Mouse (Mus musculus): ENCODE data around the gene Hacd2. TPM values are rescaled to one million over a fixed set of nuclear protein-coding genes. Genes with fewer than 3 reads are reported as not detected.

Gene Hacd2
- polyA plus RNA-seq (2014; fragmentation: Nextera tagmentation; extraction: Ambion mirVana), result 49.1 and 50.2 TPM in 2 replicates

DNA sequence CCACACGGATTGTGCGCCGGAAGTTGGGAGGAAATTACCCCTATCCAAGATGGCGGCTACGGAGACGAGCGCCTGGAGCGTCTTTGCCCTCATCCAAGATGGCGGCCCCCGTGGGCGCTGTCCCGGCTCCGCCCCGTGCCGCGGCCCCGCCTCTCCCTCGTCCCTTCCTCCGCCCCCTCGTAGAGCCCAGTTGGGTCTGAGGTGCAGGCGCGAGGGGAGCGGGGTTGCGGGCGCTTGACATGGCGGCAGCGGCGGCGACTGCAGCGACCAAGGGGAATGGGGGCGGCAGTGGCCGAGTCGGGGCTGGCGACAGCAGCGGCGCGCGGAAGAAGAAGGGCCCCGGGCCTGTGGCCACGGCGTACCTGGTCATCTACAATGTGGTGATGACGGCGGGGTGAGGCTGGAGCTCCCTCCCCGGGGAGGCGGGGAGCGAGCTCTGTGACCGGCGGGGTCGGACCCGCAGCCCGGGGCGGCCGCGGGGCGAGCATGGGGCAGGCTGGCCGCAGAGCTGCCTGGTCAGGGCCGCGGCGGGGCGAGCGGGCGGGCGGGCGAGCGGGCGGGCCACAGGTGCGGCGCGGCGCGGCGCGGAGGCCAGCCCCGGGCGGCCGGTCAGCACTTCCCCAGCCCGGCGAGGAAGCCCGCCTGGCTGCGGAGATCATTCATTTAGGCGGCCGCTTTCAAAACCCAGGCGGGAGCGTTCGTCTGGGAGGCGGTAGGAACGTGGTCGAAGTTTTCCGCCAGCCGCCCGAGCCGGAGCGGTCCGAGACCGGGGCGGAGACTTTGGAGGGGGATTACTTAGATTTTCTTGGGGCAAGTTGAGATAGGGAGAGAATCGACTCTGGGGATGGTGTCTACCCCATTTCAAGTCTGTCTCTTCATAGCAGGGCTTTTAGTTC, at the start of gene Hacd2:
TSS of gene Hacd2 (plus strand) at position 187 of the 896 bp plus-strand sequence.
- Histone ChIP-seq H3K9me3 (ENCODE audit: control insufficient read depth, low read length) (no peaks in the 10 kb centered on the region), H3K4me3 (ENCODE audit: low read depth, low read length) (peak within 1 kb of the TSS; percentile 93), H3K4me2 (peak within 1 kb of the TSS; percentile 72), H3K27ac (ENCODE audit: low read depth, low read length) (peak within 1 kb of the TSS; percentile 73), H3K4me1 (replicated peaks; ENCODE audit: control insufficient read depth, insufficient read depth, low read length) (no peaks in the 10 kb centered on the region; the same call in 1 of the 2 replicates), H3K27me3 (replicated peaks; ENCODE audit: control insufficient read depth, insufficient read depth, low read length) (no peaks in the 10 kb centered on the region), H3K9ac (ENCODE audit: low read depth, low read length) (peak within 1 kb of the TSS; percentile 90), H3K36me3 (ENCODE audit: control insufficient read depth, insufficient read depth, low read length) (no peaks in the 10 kb centered on the region; the same call in 1 of the 2 replicates)
- peak; percentile 98 for ATAC-seq (replicated peaks; ENCODE audit: low FRiP score)
- DNase-seq (ENCODE audit: low spot score), result peak; percentile 96
- WGBS, result under 1% methylated on average over 93 of the region's 97 CpGs

DNA sequence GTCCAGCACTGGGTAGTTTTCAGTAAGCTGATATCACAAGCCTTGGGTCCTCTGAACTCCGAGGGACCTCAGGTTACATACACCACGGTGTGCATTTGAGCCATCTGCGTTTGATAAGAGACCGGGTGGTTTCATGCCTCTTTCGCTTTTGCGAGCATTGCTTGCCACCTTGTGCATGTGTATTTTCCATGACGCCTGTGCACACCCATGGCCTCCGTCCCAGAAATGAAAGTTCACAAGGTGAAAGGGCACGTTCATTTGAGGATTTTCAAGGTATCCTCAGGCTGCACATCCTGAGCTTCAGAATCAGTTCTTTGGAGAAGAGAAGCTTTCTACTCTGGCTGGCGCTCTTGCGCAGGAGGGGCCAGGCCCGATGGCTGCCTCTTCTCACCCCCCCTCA, 49.8 kb upstream of the Hacd2 start:
- ATAC-seq (replicated peaks; ENCODE audit: low FRiP score), result no peak
- Histone ChIP-seq H3K4me1 (replicated peaks; ENCODE audit: control insufficient read depth, insufficient read depth, low read length) (no peaks in the 10 kb centered on the region), H3K4me3 (ENCODE audit: low read depth, low read length) (no peak overlapping the region), H3K36me3 (ENCODE audit: control insufficient read depth, insufficient read depth, low read length) (no peaks in the 10 kb centered on the region), H3K27me3 (replicated peaks; ENCODE audit: control insufficient read depth, insufficient read depth, low read length) (no peaks in the 10 kb centered on the region), H3K4me2 (no peak overlapping the region), H3K9ac (ENCODE audit: low read depth, low read length) (no peak overlapping the region), H3K9me3 (ENCODE audit: control insufficient read depth, low read length) (no peaks in the 10 kb centered on the region), H3K27ac (ENCODE audit: low read depth, low read length) (no peak overlapping the region)
- DNase-seq (ENCODE audit: low spot score), result no peak
- WGBS, result 75% methylated on average over 12 of the region's 12 CpGs

DNA sequence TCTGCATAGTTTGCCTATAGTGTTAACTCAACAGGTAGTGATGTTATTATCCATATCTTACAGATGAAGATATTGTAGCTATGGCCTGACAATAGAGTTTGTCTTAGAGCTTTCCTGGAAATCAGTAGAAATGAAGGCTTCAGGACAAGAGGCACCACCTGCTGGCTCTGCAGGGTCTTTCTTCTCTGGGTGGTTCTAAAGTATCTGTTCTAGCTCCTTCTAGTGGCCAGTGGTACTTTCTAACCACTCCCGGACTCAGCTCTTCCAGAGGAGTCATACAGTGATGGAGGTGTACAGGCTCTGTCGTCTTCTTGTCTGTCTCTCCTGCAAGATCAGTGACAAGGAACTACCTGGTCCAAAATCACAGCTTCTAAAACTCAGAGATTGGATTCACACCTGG, 46.7 kb upstream of the Hacd2 start:
- Histone ChIP-seq H3K27me3 (replicated peaks; ENCODE audit: control insufficient read depth, insufficient read depth, low read length) (no peaks in the 10 kb centered on the region), H3K9ac (ENCODE audit: low read depth, low read length) (no peak overlapping the region), H3K4me2 (no peak overlapping the region), H3K27ac (ENCODE audit: low read depth, low read length) (no peak overlapping the region), H3K4me3 (ENCODE audit: low read depth, low read length) (no peak overlapping the region), H3K36me3 (ENCODE audit: control insufficient read depth, insufficient read depth, low read length) (no peaks in the 10 kb centered on the region), H3K9me3 (ENCODE audit: control insufficient read depth, low read length) (no peaks in the 10 kb centered on the region), H3K4me1 (replicated peaks; ENCODE audit: control insufficient read depth, insufficient read depth, low read length) (no peaks in the 10 kb centered on the region)
- WGBS, result 42% methylated on average over 2 of the region's 2 CpGs
- DNase-seq (ENCODE audit: low spot score) (no peak), ATAC-seq (replicated peaks; ENCODE audit: low FRiP score) (no peak)

DNA sequence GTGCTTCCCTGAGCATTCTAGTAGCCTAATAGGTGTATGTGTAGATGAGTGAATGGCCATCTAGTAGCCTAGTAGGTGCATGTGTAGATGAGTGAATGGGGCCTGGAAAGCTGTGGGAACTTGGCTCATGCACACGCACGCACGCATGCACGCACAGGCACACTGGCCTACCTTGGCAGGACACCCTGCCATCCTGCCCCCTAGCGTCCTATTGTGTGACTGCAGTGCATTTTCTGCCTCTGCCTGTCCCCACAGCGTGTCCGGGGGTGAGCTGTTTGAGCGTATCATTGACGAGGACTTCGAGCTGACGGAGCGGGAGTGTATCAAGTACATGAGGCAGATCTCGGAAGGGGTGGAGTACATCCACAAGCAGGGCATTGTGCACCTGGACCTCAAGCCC, 45.6 kb upstream of the Hacd2 start:
- WGBS, result 75% methylated on average over 13 of the region's 13 CpGs
- H3K4me3 ChIP-seq (ENCODE audit: low read depth, low read length), result no peak overlapping the region
- no peak overlapping the region for H3K4me2 ChIP-seq
- H3K36me3 ChIP-seq (ENCODE audit: control insufficient read depth, insufficient read depth, low read length), result no peaks in the 10 kb centered on the region
- no peaks in the 10 kb centered on the region for H3K27me3 ChIP-seq (replicated peaks; ENCODE audit: control insufficient read depth, insufficient read depth, low read length)
- no peak for ATAC-seq (replicated peaks; ENCODE audit: low FRiP score)
- H3K4me1 ChIP-seq (replicated peaks; ENCODE audit: control insufficient read depth, insufficient read depth, low read length), result no peaks in the 10 kb centered on the region
- H3K27ac ChIP-seq (ENCODE audit: low read depth, low read length), result no peak overlapping the region
- H3K9me3 ChIP-seq (ENCODE audit: control insufficient read depth, low read length), result no peaks in the 10 kb centered on the region
- DNase-seq (ENCODE audit: low spot score), result no peak
- no peak overlapping the region for H3K9ac ChIP-seq (ENCODE audit: low read depth, low read length)

DNA sequence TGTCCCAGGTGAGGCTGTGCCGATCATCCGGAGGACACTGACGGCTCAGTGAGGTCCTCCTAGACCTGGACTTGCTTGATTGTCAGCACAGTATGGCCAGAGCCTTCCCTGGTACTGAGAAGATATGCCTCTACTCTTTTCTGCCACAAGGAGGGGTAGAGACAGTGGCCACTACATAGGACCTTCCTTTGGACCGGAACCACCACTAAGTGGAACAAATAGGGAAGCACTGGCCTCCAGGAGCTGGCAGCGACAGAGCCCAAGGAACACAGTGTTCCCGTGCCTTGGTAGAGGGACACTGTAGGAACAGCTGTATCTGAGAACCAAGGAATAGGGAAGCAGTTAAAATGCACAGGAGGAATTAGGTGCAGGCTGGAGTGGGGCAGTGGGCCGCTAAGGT, 44.2 kb upstream of the Hacd2 start:
- no peaks in the 10 kb centered on the region for H3K4me1 ChIP-seq (replicated peaks; ENCODE audit: control insufficient read depth, insufficient read depth, low read length)
- no peak overlapping the region for H3K4me2 ChIP-seq
- WGBS, result 84% methylated on average over 7 of the region's 7 CpGs
- no peaks in the 10 kb centered on the region for H3K27me3 ChIP-seq (replicated peaks; ENCODE audit: control insufficient read depth, insufficient read depth, low read length)
- no peak overlapping the region for H3K4me3 ChIP-seq (ENCODE audit: low read depth, low read length)
- no peak overlapping the region for H3K27ac ChIP-seq (ENCODE audit: low read depth, low read length)
- no peaks in the 10 kb centered on the region for H3K36me3 ChIP-seq (ENCODE audit: control insufficient read depth, insufficient read depth, low read length)
- no peak for DNase-seq (ENCODE audit: low spot score)
- H3K9ac ChIP-seq (ENCODE audit: low read depth, low read length), result no peak overlapping the region
- H3K9me3 ChIP-seq (ENCODE audit: control insufficient read depth, low read length), result no peaks in the 10 kb centered on the region
- no peak for ATAC-seq (replicated peaks; ENCODE audit: low FRiP score)

DNA sequence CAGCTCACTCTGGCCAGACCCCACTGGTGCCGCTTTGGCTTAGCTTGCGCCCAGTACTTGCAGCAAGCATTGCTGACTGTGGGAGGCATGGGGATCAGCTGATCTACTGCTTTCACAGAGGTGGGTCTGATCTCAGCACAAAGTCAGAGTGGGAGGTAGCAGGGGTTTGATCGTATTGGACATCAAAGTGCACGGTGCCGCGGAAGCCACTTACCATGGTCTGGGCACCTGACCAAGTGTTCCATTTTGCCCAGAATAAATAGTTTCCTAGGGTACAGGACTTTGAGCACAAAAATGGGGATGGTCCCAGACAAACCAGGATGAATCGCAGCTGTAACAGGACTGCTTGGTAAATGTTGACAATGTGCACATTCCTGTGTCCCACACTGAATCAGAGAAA, 41.2 kb upstream of the Hacd2 start:
- no peaks in the 10 kb centered on the region for H3K4me1 ChIP-seq (replicated peaks; ENCODE audit: control insufficient read depth, insufficient read depth, low read length)
- H3K9me3 ChIP-seq (ENCODE audit: control insufficient read depth, low read length), result no peaks in the 10 kb centered on the region
- ATAC-seq (replicated peaks; ENCODE audit: low FRiP score), result no peak
- no peak overlapping the region for H3K4me2 ChIP-seq
- H3K36me3 ChIP-seq (ENCODE audit: control insufficient read depth, insufficient read depth, low read length), result no peaks in the 10 kb centered on the region
- no peaks in the 10 kb centered on the region for H3K27me3 ChIP-seq (replicated peaks; ENCODE audit: control insufficient read depth, insufficient read depth, low read length)
- H3K27ac ChIP-seq (ENCODE audit: low read depth, low read length), result no peak overlapping the region
- H3K9ac ChIP-seq (ENCODE audit: low read depth, low read length), result no peak overlapping the region
- no peak overlapping the region for H3K4me3 ChIP-seq (ENCODE audit: low read depth, low read length)
- no peak for DNase-seq (ENCODE audit: low spot score)
- WGBS, result 85% methylated on average over 7 of the region's 7 CpGs

DNA sequence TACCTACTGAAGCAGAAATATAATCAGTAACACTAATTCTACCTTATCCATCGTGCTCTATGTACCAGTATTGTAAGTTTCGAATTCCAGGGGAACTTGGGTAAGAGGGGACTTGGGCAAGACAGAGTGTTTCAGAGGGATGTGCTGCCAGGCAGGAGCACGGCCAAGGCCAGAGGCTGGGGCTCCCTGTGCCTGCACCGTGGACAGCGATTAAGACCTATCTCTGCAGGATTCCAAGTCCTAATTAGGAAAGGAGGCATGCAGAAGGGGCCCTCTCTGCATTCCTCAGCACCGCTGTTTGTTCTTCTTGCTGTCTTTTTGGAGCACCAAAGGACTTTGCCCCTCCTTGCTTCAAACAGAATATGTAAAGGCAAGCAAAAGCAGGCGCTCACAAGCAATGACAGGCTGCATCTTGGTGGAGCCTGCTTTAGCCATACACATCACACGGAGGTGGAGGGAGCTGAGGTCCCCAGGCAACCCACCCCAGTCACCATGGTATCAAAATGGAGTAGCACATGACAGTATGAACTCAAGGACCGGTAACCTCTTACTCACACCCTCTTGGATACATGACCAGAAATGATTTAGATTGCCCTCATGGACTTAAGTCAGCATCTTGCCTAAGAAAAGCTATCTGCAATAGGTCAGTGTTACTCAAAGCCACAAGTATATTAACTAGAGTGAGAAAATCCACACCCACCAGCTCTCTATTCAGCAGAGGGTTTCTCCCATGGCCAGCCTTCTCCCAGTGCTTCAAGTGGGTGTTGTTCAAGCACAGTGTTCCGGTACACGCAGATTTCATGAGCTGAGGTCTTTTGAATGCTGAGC, 37.8 kb upstream of the Hacd2 start:
- WGBS, result 59% methylated on average over 11 of the region's 11 CpGs
- peak overlapping the region; percentile 10; the same call in 1 of the 2 replicates for H3K27ac ChIP-seq (ENCODE audit: low read depth, low read length)
- H3K4me1 ChIP-seq (replicated peaks; ENCODE audit: control insufficient read depth, insufficient read depth, low read length), result no peaks in the 10 kb centered on the region
- H3K4me3 ChIP-seq (ENCODE audit: low read depth, low read length), result no peak overlapping the region
- no peak for ATAC-seq (replicated peaks; ENCODE audit: low FRiP score)
- H3K36me3 ChIP-seq (ENCODE audit: control insufficient read depth, insufficient read depth, low read length), result no peaks in the 10 kb centered on the region
- H3K9me3 ChIP-seq (ENCODE audit: control insufficient read depth, low read length), result no peaks in the 10 kb centered on the region
- H3K4me2 ChIP-seq, result no peak overlapping the region
- no peaks in the 10 kb centered on the region for H3K27me3 ChIP-seq (replicated peaks; ENCODE audit: control insufficient read depth, insufficient read depth, low read length)
- no peak overlapping the region for H3K9ac ChIP-seq (ENCODE audit: low read depth, low read length)
- no peak for DNase-seq (ENCODE audit: low spot score)

DNA sequence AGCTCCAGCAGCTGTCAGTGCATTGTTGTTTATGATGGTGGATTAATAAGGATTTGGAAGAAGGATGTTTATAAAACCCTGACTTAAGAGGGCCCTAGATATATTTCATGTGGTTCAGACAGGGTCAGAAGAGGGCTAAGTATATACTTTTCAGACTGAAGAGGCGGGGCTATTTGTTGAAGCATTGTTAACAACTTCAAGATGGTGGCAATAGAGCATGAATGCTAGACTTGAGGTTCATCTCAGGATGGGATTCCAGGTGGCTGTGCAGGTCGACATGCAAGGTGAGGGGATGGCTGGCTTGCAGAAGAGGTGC, 37.2 kb upstream of the Hacd2 start:
- no peaks in the 10 kb centered on the region for H3K4me1 ChIP-seq (replicated peaks; ENCODE audit: control insufficient read depth, insufficient read depth, low read length)
- WGBS, result 78% methylated on average over 2 of the region's 2 CpGs

More for the DNA sequence above, 37.2 kb upstream of the Hacd2 start:
- Histone ChIP-seq H3K36me3 (ENCODE audit: control insufficient read depth, insufficient read depth, low read length) (no peaks in the 10 kb centered on the region), H3K9me3 (ENCODE audit: control insufficient read depth, low read length) (no peaks in the 10 kb centered on the region), H3K4me3 (ENCODE audit: low read depth, low read length) (no peak overlapping the region), H3K27me3 (replicated peaks; ENCODE audit: control insufficient read depth, insufficient read depth, low read length) (no peaks in the 10 kb centered on the region), H3K4me2 (no peak overlapping the region), H3K9ac (ENCODE audit: low read depth, low read length) (no peak overlapping the region), H3K27ac (ENCODE audit: low read depth, low read length) (no peak overlapping the region)
- no peak for ATAC-seq (replicated peaks; ENCODE audit: low FRiP score)
- no peak for DNase-seq (ENCODE audit: low spot score)

Data from liver, embryonic 11.5 days (tissue).